Mouse (Mus musculus): ENCODE measurements around the gene Ift20.
"Not testable (repeated sequence)": the region's sequence is repeated elsewhere in the genome, so short reads cannot be mapped to it uniquely, and the experiment has no call there.

GRCm38 (mm10) chr11:78531515-78531914 is 4.6 kb upstream of the Ift20 start:
- not testable (repeated sequence) for TF ChIP-seq CTCF (IDR thresholded peaks at IDR 0.05; ENCODE audit: low read depth, low read length); TAL1 (conservative IDR thresholded peaks at IDR 0.05; ENCODE audit: low read depth, low read length)

Data from G1E (cell line).